Mouse (Mus musculus) T-helper 1 cell (primary cell): ENCODE results near the gene Cct4.

ENCODE experiments used
- in situ Hi-C: fragments of 300-600 bp; cut with MboI, MseI; formaldehyde crosslinking; loops from one replicate; pipeline ENCODE4 v1.15.1; 2025; ENCODE audit warnings: high pct_unique_total_duplicates

Gene Cct4

GRCm38 (mm10) chr11:22981984-22982757, 8.1 kb upstream of the Cct4 start, which contains the start of the genes Gm28048 and Commd1:
Gene Gm28048 (minus strand): TSS chr11:22982090.
Gene Commd1 (minus strand): TSS chr11:22982382.
- in situ Hi-C loops, result no loop called here

- in situ Hi-C loops, result no loop called here
These were observed 7.5 kb upstream of the Cct4 start for GRCm38 (mm10) chr11:22982846-22983245.

- in situ Hi-C loops, result no loop called here
These were observed 4.8 kb upstream of the Cct4 start for GRCm38 (mm10) chr11:22985510-22985909.

GRCm38 (mm10) chr11:22987357-22987756, 3.0 kb upstream of the Cct4 start:
- in situ Hi-C loops, result no loop called here

- in situ Hi-C loops, result no loop called here
These were observed 533 bp upstream of the Cct4 start for GRCm38 (mm10) chr11:22989786-22990185.

GRCm38 (mm10) chr11:22991218-22991835, 1.0 kb downstream of the Cct4 start:
- in situ Hi-C loops, result no loop called here

GRCm38 (mm10) chr11:22994271-22994670, 4.0 kb downstream of the Cct4 start:
- in situ Hi-C loops, result no loop called here

- in situ Hi-C loops, result no loop called here
These were observed 5.1 kb downstream of the Cct4 start for GRCm38 (mm10) chr11:22995461-22995860.

GRCm38 (mm10) chr11:22998308-22998707, 8.0 kb downstream of the Cct4 start:
- in situ Hi-C loops, result no loop called here

- in situ Hi-C loops, result loop anchor here (5.0 kb wide), 1 partner anchor 267 kb away; no protein-coding TSS in a partner anchor
These were observed 15.0 kb downstream of the Cct4 start for GRCm38 (mm10) chr11:23005276-23005675.

GRCm38 (mm10) chr11:23007166-23007480, 16.8 kb downstream of the Cct4 start:
- in situ Hi-C loops, result loop anchor here (5.0 kb wide), 1 partner anchor 265 kb away; no protein-coding TSS in a partner anchor

- in situ Hi-C loops, result loop anchor here (5.0 kb wide), 1 partner anchor 265 kb away; no protein-coding TSS in a partner anchor
These were observed 17.3 kb downstream of the Cct4 start, which contains the start of gene Fam161a for GRCm38 (mm10) chr11:23007481-23008180. Gene Fam161a (plus strand): TSS chr11:23007531.

GRCm38 (mm10) chr11:23008181-23008823, 18.0 kb downstream of the Cct4 start:
- in situ Hi-C loops, result loop anchor here (5.0 kb wide), 1 partner anchor 264 kb away; no protein-coding TSS in a partner anchor

GRCm38 (mm10) chr11:23008824-23009200, 18.5 kb downstream of the Cct4 start:
- in situ Hi-C loops, result loop anchor here (5.0 kb wide), 1 partner anchor 263 kb away; no protein-coding TSS in a partner anchor

- in situ Hi-C loops, result no loop called here
These were observed 22.8 kb downstream of the Cct4 start for GRCm38 (mm10) chr11:23013096-23013495.

GRCm38 (mm10) chr11:23013580-23014294, 23.4 kb downstream of the Cct4 start:
- in situ Hi-C loops, result no loop called here

GRCm38 (mm10) chr11:23014996-23015395, 24.7 kb downstream of the Cct4 start:
- in situ Hi-C loops, result no loop called here

- in situ Hi-C loops, result no loop called here
These were observed 27.6 kb downstream of the Cct4 start for GRCm38 (mm10) chr11:23017943-23018342.

GRCm38 (mm10) chr11:23020116-23020770, 29.9 kb downstream of the Cct4 start:
- in situ Hi-C loops, result no loop called here

- in situ Hi-C loops, result no loop called here
These were observed 30.5 kb downstream of the Cct4 start for GRCm38 (mm10) chr11:23020841-23021240.
